Mouse (Mus musculus) retina, embryonic 14.5 days (tissue): ENCODE data around the gene Hdac1.
"Not testable (repeated sequence)": the region's sequence is repeated elsewhere in the genome, so short reads cannot be mapped to it uniquely, and the experiment has no call there.

Source experiments
- DNase-seq: peaks from one replicate; pipeline ENCODE4 v3.0.0-alpha.2; 2015; ENCODE audit warnings: low spot score

Gene Hdac1

DNA sequence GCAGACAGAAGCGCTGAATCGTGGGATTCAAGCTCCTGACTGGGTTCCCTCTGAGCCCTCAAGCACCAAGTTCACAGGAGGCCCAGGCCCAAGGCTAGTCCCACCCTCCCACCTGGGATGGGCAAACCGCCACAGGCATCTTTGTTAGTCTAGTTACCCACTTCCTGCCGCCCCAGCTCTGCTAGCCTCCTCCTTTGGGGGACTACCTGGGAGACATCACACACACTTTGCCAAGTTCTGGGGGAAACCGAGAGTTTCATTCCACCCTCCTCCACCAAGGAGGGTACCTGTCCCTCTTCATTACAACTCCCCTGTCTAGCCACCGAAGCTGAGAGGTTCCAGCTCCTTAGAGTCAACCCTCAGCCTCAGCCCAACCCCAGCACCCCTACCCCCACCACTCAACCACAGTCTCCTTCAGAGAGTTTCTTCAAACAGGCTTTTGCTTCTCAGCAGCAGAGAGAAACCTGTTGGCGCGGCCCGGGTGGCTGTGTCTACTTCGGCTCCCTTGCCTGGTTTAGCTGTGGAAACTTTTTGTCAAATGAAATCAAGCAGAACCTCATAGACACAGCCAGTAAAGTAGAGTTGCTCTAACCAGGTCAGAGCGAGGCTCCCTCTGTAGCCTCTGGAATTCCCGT is 15.9 kb upstream of the Hdac1 start:
- no peak for DNase-seq

DNA sequence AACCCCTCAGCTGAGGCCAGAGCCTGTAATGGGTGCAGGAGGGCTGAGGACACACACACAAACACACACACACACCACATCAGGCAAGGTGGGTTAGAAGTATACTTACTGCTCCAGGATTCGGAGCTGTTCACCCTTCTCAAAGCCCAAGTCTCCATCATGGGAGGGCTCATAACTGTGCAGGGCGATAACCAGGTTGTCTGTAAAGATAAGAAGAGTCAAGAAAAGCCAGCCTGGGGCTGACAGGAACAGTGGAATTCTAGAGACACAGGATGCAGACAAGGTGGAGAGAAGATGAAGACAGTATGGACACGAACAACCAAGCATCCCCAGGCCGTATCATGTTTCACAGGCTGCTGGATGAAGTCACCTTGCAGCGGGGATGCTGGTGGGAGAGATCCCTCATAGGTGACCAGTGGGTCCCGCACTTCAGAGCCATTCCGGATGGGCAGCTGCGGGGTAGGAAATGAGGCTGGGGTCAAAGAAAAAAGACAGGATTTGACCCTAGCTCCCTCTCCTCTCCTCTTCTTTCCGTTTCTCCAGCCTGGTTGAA is 14.8 kb upstream of the Hdac1 start:
- no peak for DNase-seq

DNA sequence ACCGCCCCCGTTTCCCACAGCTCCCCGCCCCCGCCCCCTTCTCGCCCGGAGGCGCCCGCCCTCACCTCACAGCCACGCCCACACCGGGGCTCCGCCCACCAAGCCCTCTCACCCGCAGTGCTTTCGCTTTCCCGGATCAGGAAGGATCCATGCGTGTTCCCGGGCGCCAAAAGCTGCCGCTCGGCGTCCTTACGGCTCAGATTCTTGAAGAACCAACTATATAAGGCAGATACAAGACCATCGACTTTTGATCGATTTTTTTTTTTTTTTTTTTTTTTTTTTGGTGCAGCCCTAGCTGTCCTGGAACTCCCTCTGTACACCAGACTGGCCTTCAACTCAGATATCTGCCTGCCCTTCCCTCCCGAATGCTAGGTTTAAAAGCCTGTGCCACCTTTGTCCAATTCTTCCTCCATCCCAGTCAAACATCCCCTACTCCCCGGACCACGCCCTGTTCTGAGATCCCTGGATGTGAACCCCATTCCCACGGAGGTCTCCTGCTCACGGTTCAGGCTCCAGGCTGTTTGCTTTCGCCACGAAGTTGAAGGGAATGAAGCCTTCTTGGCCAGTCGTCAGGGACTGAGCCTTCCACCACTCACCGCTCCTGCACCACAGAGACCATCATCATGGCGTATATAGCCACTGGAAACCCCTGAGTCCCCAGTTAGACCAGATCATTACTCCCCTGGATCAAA is 14.2 kb upstream of the Hdac1 start:
- peak; percentile 94 for DNase-seq

DNA sequence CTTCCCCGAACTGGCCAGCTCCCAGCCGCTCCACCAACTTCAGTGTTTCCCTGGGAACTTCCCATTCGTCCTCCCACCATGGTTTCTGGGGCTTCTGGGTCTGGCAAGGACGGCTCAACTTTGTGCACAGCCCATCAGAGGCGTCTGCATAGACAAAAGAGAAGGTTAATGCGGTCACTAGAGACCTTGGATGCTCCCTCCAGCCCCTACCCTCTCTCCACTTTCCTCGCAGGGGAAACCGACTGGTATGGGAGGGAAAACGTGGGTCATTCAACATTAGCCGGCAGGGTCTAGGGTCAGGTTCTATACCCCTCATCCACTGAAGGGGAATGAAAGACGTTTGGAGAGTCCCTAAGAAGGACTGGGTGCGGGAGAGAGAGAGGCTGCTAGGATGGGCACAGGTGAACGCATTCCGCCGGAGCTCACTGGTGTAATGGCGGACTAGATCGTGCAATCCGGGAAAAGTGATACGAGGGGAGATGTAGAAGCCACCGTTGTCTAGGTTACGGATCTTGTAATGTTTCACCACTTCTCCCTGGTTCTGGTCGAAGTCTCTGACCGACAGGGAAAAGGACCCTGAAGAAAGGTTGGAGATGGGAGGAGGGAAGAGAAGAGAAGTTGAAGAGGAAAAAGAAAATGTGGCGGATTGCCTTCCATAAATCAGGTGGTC is 13.5 kb upstream of the Hdac1 start:
- no peak for DNase-seq

DNA sequence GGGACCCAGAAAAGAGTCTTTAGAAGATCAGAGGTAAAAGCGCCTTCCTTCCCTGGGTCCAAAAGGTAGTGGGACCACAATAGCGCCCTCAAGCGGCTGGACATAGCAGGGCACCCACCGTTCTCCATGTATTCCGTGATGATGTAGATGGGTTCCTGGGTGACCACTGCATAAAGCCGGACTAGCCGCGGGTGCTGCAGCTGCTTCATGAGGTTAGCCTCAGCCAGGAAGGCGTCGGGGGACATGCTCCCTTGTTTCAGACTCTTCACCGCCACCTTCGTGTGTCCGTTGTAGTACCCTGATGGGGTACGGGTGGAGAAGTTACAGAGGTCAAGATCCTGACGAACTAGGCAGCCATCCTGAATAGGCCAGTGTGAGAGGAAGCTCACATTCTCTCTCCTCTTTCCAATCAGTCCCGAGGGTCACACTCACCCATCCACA is 12.9 kb upstream of the Hdac1 start:
- peak; percentile 79 for DNase-seq

DNA sequence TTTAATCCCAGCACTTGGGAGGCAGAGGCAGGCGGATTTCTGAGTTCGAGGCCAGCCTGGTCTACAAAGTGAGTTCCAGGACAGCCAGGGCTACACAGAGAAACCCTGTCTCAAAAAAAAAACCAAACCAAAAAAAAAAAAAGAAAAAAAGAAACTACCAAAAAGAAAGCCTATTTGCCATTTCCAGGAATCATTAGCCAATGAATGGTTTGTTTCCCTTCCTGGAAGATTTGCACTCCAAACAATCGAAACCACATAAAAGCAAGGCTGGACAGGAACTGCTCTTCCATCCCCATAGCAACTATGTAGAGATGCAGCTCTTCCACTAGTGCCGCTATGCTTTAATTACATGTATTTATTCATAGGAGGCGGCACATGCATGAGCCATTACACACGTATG is 12.0 kb upstream of the Hdac1 start:
- not testable (repeated sequence) for DNase-seq

DNA sequence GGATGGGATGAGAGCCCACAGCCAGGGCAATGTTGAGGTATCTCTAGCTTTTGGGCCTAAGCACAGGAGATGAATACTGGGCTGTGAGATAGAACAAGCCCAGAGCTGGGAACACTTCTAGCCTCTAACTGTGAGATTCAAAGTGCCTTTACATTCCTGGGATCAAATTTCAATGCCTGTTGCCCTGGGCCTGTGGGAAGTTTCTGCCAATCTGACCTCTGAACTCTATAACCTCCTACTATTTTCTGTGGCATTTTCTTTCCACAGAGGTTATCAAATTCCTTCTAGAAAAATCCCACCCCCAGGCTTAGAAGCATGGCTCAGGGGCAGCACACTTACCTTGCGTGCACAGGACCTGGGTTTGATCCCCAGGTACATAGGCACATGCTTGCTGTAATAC is 7.8 kb upstream of the Hdac1 start:
- DNase-seq = no peak

DNA sequence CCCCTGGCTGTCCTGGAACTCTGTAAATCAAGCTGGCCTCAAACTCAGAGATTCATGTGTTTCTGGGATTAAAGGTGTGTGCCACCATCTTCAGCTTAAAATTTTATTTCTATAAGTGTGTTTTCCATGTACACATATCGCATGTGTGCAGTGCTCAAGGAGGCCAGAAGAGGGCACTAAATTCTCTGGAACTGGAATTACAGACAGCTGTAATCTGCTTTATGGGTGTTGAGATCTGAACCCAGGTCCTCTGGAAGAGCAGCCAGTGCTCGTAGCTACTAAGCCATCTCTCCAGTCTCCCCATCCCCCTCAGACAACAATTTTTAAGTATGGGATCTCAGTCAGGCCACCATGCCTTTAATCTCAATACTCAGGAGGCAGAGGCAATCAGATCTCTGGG is 6.8 kb upstream of the Hdac1 start:
- peak; percentile 51 for DNase-seq

DNA sequence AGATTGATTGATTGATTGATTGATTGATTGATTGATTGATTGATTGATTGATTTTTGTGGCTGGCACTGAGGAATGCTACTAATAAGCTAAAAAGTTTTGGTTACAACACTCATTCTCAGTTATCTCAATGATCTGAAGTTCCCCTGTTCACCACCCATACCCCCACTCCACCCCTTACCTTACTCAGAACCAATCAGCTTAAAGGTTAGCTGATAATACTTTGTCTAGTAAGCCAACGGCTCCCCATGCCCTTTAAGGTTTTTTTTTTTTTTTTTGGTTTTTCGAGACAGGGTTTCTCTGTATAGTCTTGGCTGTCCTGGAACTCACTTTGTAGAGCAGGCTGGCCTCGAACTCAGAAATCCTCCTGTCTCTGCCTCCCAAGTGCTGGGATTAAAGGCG is 5.1 kb upstream of the Hdac1 start:
- DNase-seq = not testable (repeated sequence)

DNA sequence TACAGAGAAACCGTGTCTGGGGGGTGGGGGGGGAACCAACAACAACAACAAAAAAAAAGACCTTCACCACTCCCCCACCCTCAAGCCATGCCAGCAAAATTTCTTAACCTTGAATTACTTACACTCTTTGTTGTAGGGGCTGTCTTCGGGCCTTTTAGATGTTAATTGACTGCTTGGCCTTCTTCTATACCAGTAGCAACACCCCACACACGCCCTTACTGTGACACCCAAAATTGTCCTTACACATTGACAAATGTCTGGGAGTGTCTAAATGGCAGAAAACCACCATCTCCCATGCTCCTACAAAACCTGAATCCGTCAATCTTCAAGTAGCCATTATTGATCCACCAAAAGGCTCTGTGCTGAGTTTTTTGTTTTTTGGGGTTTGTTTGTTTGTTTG is 1.6 kb upstream of the Hdac1 start:
- DNase-seq = no peak

DNA sequence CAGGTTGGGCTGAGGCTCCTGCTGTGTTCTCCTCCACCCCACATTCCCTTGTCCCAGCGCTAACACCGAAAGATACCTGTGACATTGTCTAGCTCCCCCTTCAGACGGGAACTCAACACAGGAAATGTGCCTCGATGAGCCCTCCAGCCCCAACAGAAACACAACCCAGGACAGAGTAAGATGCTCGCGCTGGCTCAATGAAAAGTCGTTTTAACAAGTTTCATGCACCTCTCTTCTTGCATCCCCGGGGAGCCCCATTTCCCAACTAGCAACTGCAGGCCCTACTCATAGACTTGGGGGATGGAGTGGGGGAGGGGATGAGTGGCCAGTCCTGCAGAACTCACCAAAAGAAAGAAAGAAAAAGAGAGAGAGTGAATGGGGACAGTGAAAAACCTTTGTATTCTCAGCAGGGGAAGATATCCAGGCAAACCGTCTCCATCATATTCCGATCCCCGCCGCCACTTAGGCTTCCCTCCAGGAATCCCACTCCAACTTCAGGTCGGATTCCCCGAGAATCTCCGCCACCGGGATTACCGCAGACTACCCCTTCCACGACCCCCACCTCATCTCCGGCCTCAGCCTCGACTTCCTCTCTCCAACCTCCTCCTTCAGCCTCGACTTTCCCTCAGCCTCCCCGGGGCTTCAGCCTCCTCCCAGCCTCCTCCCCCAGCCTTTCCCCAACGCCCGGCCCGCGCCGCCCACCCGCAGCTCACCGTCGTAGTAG is 483 bp downstream of the Hdac1 start:
- peak; percentile 42 for DNase-seq

DNA sequence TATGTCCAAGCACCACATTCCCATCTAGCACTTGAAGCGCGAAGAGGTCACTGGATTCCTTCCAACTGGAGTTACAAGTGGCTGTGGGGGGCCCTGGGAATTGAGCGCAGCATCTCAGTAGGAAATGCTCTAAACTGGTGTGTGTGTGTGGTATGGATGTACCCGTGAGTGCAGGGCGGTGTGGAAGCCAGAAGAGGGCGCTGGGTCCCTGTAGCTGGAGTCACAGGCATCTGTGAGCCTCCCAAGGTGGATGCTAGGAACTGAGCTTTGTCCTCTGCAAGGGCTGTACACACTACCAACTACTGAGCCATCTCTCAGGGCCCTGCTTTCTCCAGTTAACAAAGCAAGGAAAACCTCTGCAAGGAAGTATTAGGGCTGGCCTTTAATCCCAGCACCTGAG is 2.5 kb downstream of the Hdac1 start:
- no peak for DNase-seq

DNA sequence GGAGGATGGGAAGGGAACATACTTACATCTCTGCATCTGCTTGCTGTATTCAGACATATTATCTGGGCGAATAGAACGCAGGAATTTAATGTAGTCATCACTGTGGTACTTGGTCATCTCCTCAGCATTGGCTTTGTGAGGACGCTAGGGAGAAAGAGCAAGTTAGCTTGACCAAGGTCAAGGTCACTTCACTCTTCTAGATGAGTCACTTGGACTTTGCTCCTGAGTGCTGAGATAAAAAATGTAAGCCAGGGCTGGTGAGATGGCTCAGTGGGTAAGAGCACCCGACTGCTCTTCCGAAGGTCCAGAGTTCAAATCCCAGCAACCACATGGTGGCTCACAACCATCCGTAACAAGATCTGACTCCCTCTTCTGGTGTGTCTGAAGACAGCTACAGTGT is 13.6 kb downstream of the Hdac1 start:
- not testable (repeated sequence) for DNase-seq

DNA sequence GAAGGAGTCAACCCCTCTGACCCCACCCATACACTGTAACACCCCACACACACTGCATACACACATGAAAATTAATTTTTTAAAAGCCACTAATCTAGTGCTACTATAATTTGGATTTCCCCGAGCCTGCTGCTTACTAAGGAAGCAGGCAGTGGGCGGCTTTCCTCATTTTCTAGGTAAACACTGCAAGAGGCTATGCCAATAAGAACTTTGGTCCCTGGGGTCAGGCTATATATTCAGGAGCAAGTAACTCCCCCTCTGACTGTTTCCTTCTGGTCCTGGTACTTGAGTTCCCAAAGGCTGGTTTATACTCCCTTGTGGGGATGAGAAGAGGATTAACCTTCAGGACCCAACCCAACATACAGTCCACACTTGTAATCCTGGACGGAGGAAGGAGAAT is 16.6 kb downstream of the Hdac1 start:
- no peak for DNase-seq

DNA sequence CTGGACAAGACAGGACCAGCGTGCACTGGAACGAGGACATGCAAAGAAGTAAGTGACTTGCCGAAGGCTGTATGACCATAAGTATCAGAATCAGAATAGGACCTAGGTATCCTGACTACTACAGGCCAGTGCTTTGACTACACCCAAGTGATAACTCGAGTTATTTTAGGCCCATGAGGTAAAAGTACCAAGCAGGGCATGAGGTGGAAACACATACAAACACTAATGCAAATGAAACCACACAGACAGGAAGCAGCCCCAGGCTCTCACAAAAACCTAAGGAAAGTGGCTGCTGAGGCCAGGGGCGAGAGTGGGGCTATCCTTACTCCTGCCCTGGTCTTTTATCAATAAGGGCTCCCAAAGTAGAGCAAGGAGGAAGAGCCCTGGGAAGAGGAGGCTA is 17.2 kb downstream of the Hdac1 start:
- DNase-seq = no peak

DNA sequence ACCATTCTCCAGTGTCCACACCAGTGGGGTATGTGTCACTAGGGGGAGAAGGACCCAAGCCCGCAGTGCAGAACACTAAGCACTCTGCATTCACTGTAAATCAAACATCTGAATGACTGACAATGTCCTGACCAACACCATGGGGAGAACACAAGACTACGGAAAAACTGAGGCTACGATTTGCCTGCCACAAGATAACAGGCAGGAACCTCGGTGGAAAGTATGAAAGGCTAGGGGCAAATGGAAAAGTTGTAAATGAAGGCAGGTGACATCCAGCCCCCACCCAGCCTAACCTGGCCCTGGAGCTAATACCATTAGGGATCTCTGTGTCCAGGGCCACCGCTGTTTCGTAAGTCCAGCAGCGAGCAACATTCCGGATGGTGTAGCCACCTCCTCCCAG is 24.0 kb downstream of the Hdac1 start:
- DNase-seq = no peak

DNA sequence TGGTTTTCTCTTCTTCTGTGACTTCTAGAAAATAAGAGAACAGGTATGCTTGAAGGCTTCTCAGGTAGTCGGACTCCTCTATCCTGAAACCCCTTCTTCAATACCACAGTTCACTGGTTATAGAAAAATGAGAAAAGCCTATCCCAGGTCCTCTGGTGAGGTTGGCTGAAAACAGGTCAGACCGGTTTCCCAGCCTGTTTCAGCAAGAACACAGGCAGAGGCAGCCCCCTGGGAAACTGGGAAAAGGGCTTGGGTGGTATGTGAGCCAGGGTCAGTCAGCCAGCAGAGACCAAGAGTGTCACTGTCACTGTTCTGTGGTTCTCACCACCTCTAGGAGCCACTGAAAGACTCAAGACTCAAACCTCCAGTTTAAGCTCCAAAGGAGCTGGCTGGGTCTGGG is 25.6 kb downstream of the Hdac1 start:
- no peak for DNase-seq

DNA sequence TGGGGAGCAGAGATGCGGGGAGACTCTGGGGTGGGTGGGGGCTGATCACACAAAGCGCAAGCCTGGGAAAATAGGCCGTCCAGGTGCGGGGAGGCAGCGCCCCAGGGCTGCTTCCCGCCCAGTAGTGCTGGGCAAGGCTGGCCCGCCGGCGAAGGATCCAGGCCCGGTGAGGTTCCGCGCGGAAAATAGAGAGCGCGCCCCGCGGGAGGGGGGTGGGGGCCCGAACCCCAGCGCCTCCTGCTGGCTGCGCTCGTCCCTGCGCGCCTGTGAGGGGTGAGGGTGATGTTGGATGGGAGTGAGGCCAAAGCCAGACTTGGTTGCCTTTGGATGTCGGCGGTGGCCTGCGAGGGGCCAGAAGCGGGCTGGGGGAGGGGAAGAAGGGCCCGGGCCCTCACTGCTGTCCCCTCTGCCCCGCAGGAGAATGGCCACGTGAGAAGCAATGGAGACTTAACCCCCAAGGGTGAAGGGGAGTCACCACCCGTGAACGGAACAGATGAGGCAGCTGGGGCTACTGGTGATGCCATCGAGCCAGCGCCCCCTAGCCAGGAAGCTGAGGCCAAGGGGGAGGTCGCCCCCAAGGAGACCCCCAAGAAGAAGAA is 28.1 kb downstream of the Hdac1 start:
- peak; percentile 80 for DNase-seq

DNA sequence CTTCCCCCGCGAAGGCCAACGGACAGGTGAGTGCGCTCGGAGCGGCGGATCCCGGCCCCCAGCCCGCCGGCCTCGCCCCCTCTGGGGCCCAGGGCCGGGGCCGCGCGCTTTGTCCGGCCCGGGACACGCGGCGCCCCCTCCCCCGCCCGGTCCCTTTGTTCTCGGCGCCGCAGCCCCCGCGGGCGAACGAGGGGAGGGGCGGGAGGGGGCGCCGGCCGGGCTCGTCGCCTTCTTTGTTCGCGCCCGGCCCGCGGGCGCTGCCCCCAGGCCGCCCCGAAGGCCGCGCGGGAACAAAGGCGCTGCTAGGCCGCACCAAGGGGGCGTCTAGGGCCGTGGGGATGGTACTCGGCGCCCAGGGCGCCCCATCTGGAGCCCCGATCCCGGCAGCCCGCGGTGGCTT is 28.6 kb downstream of the Hdac1 start:
- peak; percentile 52 for DNase-seq

DNA sequence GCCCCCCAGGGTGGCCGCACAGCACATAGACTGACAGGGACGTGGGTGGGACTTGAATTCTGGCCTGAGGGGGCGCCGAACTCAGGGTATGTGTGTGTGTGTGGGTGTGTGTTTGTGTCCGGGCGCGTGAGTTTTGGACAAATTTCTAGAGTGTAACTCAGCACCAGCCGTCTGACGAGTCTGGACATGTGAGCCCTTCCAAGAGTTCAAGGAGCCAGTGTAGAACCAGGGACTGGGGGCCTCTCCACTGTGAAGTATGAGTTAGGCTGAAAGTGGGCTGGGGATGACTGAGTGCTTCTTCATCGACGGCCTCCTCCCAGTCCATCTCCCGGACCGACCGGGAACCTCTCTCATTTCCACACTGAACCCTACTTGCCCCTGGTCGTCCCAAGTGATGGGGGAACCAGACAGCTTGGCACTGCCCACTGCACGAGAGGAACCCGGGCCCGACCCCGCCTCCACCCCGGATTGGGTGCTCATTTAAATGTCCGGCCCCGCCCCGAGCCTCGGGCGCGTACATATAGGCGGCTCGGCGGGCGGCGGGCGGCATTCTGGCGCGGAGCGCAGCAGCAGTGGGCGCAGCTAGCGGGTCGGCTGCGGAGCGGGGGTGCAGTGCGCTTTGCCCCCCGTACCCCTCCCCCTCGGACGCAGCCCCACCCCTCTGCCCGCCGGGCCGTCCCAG is 29.3 kb downstream of the Hdac1 start, which contains the start of gene Marcksl1:
Marcksl1 (plus strand) TSS at position 496 of the 682 bp plus-strand sequence.
- peak; percentile 94 for DNase-seq

DNA sequence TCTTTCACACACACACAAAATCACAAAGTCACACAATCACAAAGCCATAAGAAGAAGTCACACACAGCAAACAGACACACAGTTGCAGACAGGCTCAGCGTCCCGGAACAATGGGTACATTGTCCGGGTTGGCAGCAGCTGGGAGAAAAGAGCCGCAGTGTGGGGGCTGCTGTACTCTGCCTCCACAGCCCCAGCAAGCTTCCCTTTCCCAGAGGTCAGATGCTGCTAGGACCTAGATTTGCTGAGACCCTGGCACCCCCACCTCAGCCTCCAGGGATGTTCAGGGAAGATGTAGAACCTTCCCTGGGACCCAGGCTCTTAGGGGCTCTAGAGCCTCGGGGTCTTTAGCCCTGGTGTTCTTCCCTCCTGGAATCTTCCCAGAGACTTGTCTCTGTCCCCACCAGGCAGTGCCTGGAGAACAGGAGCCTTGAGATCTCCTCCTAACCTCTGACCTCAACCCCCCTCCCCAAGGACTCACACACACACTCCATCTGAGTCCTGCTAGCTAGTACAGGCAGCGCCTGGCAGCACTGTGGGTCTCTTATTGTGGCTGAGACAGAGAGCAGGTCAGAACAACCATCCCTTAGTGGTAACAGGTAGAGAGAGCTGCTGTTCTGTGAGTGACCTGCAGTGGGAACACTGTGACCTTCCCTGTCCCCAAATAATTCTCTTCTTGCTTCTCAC is 31.0 kb downstream of the Hdac1 start:
- DNase-seq = no peak
